Mouse (Mus musculus) Muller cell, postnatal 12 days (primary cell): ENCODE results near the gene Fam120b.
"Not testable (repeated sequence)": the region's sequence is repeated elsewhere in the genome, so short reads cannot be mapped to it uniquely, and the experiment has no call there.

Source experiments
- DNase-seq: peaks from one replicate; pipeline ENCODE4 v3.0.0-alpha.2; 2015; ENCODE audit errors: inconsistent ontology term

Gene Fam120b

GRCm38 (mm10) chr17:15431551-15431950 is 35.5 kb downstream of the Fam120b start:
- no peak for DNase-seq

- DNase-seq = no peak
Observed at GRCm38 (mm10) chr17:15432036-15432435, 36.0 kb downstream of the Fam120b start.

- no peak for DNase-seq
Observed at GRCm38 (mm10) chr17:15434748-15435147, 38.7 kb downstream of the Fam120b start.

- no peak for DNase-seq
Observed at GRCm38 (mm10) chr17:15440067-15440462, 44.1 kb downstream of the Fam120b start.

GRCm38 (mm10) chr17:15440463-15441121 is 44.6 kb downstream of the Fam120b start:
- no peak for DNase-seq

- no peak for DNase-seq
Observed at GRCm38 (mm10) chr17:15445421-15445820, 49.4 kb downstream of the Fam120b start.

GRCm38 (mm10) chr17:15447831-15448230 is 51.8 kb downstream of the Fam120b start:
- no peak for DNase-seq

GRCm38 (mm10) chr17:15449144-15449543 is 53.1 kb downstream of the Fam120b start:
- DNase-seq = not testable (repeated sequence)

- DNase-seq = no peak
Observed at GRCm38 (mm10) chr17:15449606-15450005, 53.6 kb downstream of the Fam120b start.

GRCm38 (mm10) chr17:15455203-15455602 is 59.2 kb downstream of the Fam120b start:
- no peak for DNase-seq

GRCm38 (mm10) chr17:15456595-15456994 is 60.6 kb downstream of the Fam120b start:
- no peak for DNase-seq

GRCm38 (mm10) chr17:15459761-15460160 is 63.8 kb downstream of the Fam120b start:
- no peak for DNase-seq

- no peak for DNase-seq
Observed at GRCm38 (mm10) chr17:15461921-15462495, 66.0 kb downstream of the Fam120b start.

- DNase-seq = peak; percentile 68
Observed at GRCm38 (mm10) chr17:15467669-15468068, 71.7 kb downstream of the Fam120b start.

GRCm38 (mm10) chr17:15472671-15473070 is 76.7 kb downstream of the Fam120b start:
- DNase-seq = no peak
